Mouse (Mus musculus): Measurements from ENCODE around the gene Tmem26. TPM values are rescaled to one million over a fixed set of nuclear protein-coding genes. Genes with fewer than 3 reads are reported as not detected.

Gene Tmem26
- polyA plus RNA-seq, 1 experiment = 4.4 TPM

DNA sequence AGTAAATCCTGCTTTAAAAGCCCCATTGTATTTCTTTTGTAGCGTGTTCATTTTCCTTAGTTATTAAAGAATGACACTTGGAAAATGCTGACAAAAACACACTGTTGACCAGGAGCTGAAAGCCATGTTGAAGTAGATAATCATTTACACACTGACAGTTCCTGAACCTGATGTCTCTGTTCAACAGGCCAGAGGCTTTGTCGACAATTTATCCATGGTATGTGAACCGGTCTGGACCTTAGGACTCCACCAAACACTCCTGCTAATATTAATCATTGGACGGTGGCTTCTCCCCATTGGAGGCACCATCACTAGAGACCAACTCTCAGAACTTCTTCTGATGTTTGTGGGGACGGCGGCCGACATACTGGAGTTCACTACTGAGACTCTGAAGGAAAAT, 27.5 kb downstream of the Tmem26 start:
- DNase-seq = peak; percentile 68
- no peaks in the 10 kb centered on the region for H3K27me3 ChIP-seq (replicated peaks; ENCODE audit: control insufficient read depth, insufficient read depth, low read length)
- peaks cover 2% of the 10 kb centered on the region; the same call in 1 of the 2 replicates for H3K4me1 ChIP-seq (ENCODE audit: control insufficient read depth, insufficient read depth, low read length)
- peak overlapping the region; percentile 17 for H3K4me3 ChIP-seq (ENCODE audit: insufficient read depth, low read depth, low read length)
- TF ChIP-seq CTCF (conservative IDR thresholded peaks at IDR 0.05; ENCODE audit: insufficient read depth, insufficient read length, low read depth, low read length) (no peak), POLR2A (IDR thresholded peaks at IDR 0.05; ENCODE audit: low read depth, low read length) (no peak)
- 67% methylated on average over 7 of the region's 7 CpGs for WGBS
- peak overlapping the region; percentile 6; the same call in 1 of the 2 replicates for H3K27ac ChIP-seq (ENCODE audit: insufficient read depth, low read depth, low read length)
- H3K36me3 ChIP-seq (ENCODE audit: control insufficient read depth, insufficient read depth, low read length) = no peaks in the 10 kb centered on the region

DNA sequence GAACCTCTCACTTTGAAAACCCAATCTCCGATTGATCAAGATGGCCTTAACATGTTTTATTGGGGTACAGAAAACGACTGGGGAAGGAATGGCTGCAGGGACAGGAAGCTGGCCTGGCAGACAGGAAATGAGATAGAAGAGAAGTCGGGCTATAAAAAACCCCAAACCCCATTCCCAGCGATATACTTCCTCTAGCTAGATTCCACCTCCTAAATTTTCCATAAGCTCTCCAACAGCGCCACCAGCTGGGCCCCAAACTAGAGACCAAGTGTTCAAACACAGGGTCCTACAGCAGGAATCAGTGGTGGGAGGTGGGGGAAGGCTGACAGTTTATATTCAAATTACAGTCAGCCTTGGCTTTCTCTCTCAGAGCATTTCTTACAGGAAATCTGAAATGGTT, 35.8 kb downstream of the Tmem26 start:
- no peak overlapping the region for H3K27ac ChIP-seq (ENCODE audit: insufficient read depth, low read depth, low read length)
- H3K36me3 ChIP-seq (ENCODE audit: control insufficient read depth, insufficient read depth, low read length) = no peaks in the 10 kb centered on the region
- peak; percentile 58 for TF ChIP-seq CTCF (conservative IDR thresholded peaks at IDR 0.05; ENCODE audit: insufficient read depth, insufficient read length, low read depth, low read length)
- no peak for TF ChIP-seq POLR2A (IDR thresholded peaks at IDR 0.05; ENCODE audit: low read depth, low read length)
- H3K27me3 ChIP-seq (replicated peaks; ENCODE audit: control insufficient read depth, insufficient read depth, low read length) = no peaks in the 10 kb centered on the region
- WGBS = 50% methylated on average over 5 of the region's 5 CpGs
- DNase-seq = peak; percentile 47
- H3K4me3 ChIP-seq (ENCODE audit: insufficient read depth, low read depth, low read length) = no peak overlapping the region
- H3K4me1 ChIP-seq (ENCODE audit: control insufficient read depth, insufficient read depth, low read length) = no peaks in the 10 kb centered on the region

DNA sequence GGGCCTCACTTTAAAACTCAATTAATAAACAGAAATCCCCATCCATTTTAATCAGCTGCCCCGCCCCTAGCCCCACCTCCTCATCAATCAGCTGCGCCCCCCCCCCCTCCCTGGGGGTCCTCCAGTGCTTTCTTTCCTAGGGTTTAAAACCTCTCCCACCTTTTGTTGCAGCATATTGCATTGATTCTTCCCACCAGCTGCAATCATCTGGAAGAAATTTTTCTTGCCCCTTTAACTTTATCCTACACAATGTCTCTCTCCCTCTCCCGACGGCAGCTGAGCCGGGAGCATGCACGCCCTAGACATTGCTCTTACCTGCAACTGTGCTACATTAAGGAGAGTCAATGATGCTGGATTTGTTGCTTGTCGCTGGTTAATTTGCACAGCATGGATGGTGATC, 36.3 kb downstream of the Tmem26 start:
- Histone ChIP-seq H3K36me3 (ENCODE audit: control insufficient read depth, insufficient read depth, low read length) (no peaks in the 10 kb centered on the region), H3K27me3 (replicated peaks; ENCODE audit: control insufficient read depth, insufficient read depth, low read length) (no peaks in the 10 kb centered on the region), H3K27ac (ENCODE audit: insufficient read depth, low read depth, low read length) (no peak overlapping the region), H3K4me3 (ENCODE audit: insufficient read depth, low read depth, low read length) (no peak overlapping the region), H3K4me1 (ENCODE audit: control insufficient read depth, insufficient read depth, low read length) (no peaks in the 10 kb centered on the region)
- DNase-seq = no peak
- WGBS = 85% methylated on average over 7 of the region's 7 CpGs
- TF ChIP-seq CTCF (conservative IDR thresholded peaks at IDR 0.05; ENCODE audit: insufficient read depth, insufficient read length, low read depth, low read length) (no peak), POLR2A (IDR thresholded peaks at IDR 0.05; ENCODE audit: low read depth, low read length) (no peak)

DNA sequence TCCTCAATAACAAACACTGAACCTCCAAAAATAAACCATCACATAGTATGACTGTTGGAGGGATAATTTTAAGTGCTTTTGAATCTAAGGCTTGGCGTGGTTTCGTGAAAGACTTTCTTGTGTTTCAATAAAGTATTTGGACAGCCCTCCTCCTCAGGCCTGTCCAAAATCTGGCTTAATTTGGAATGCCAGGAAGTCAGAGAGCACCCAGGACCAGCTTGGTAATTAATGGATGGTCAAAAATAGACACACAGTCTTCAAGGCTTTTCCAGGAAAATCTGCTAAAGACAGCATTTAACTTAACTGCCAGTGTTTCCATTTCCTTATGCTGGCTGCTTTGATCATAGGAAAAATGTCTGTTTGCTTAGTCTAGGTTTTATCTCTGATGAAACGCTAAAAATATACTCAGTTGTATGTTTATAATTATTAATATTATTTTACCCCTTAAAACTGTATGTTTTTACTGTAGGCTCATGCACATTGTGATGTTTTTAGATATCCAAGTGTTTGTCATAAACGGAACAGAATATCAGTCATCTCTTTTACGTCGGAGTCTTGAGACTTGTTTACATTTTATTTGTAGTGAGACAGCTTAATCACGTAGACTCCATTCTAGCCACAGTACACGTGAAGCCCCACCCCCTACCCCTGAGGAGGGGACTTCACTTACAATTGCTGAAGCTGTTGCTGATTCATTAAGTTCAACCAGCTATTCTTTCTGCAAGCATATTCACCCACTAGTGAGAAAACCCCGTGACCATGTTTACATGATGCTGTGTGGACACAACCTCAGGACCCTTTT, 57.8 kb downstream of the Tmem26 start:
- H3K27me3 ChIP-seq (replicated peaks; ENCODE audit: control insufficient read depth, insufficient read depth, low read length) = no peaks in the 10 kb centered on the region
- WGBS = 68% methylated on average over 9 of the region's 9 CpGs
- H3K4me1 ChIP-seq (ENCODE audit: control insufficient read depth, insufficient read depth, low read length) = no peaks in the 10 kb centered on the region
- H3K36me3 ChIP-seq (ENCODE audit: control insufficient read depth, insufficient read depth, low read length) = no peaks in the 10 kb centered on the region
- DNase-seq = peak; percentile 63
- 0 out of 2 replicates have a peak overlapping the region, but pooled peaks have one; percentile 28 for H3K27ac ChIP-seq (ENCODE audit: insufficient read depth, low read depth, low read length)
- TF ChIP-seq POLR2A (IDR thresholded peaks at IDR 0.05; ENCODE audit: low read depth, low read length) (no peak), CTCF (conservative IDR thresholded peaks at IDR 0.05; ENCODE audit: insufficient read depth, insufficient read length, low read depth, low read length) (no peak)
- no peak overlapping the region for H3K4me3 ChIP-seq (ENCODE audit: insufficient read depth, low read depth, low read length)

DNA sequence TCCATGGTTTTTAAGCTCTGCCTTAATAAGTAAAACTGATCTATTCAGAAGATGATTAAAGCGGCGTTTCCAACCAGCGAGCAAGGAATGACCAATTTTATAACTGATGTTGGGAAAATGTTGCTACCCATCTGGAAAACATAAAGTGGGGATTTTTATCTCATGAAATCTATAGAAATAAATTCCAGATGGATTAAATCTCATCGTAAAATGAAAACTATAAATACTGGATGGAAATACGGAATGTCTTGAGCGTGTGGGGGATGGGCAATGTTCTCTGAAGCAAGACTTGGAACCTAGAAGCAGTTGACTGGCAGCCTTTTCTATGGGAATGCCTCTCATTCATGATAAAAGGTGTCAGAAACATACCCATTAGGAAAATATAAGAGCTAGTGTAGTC, 59.3 kb downstream of the Tmem26 start:
- WGBS = 92% methylated on average over 6 of the region's 6 CpGs
- DNase-seq = no peak
- TF ChIP-seq POLR2A (IDR thresholded peaks at IDR 0.05; ENCODE audit: low read depth, low read length) = no peak
- no peak for TF ChIP-seq CTCF (conservative IDR thresholded peaks at IDR 0.05; ENCODE audit: insufficient read depth, insufficient read length, low read depth, low read length)
- H3K27ac ChIP-seq (ENCODE audit: insufficient read depth, low read depth, low read length) = no peak overlapping the region
- H3K27me3 ChIP-seq (replicated peaks; ENCODE audit: control insufficient read depth, insufficient read depth, low read length) = no peaks in the 10 kb centered on the region
- no peaks in the 10 kb centered on the region for H3K36me3 ChIP-seq (ENCODE audit: control insufficient read depth, insufficient read depth, low read length)
- no peaks in the 10 kb centered on the region for H3K4me1 ChIP-seq (ENCODE audit: control insufficient read depth, insufficient read depth, low read length)
- H3K4me3 ChIP-seq (ENCODE audit: insufficient read depth, low read depth, low read length) = no peak overlapping the region

DNA sequence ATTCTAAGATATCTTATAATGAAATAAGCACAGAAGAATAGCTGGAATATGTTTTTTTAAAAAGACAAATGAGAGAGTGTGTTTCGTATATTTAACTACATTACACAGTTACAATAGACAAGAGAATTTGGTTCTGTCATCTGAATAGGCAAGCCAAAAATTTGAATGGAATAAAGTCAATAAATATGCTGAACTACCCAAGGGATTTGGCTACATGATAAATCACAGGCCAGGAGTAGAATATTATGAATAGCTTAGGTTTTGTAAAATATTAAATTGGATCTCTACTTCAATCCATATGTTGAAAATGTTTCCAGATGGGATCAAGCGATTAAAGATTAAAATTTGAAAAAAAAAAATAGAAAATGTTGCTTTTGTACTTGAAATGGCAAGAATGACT, 60.4 kb downstream of the Tmem26 start:
- no peaks in the 10 kb centered on the region for H3K36me3 ChIP-seq (ENCODE audit: control insufficient read depth, insufficient read depth, low read length)
- no peak overlapping the region for H3K4me3 ChIP-seq (ENCODE audit: insufficient read depth, low read depth, low read length)
- H3K27me3 ChIP-seq (replicated peaks; ENCODE audit: control insufficient read depth, insufficient read depth, low read length) = no peaks in the 10 kb centered on the region

DNA sequence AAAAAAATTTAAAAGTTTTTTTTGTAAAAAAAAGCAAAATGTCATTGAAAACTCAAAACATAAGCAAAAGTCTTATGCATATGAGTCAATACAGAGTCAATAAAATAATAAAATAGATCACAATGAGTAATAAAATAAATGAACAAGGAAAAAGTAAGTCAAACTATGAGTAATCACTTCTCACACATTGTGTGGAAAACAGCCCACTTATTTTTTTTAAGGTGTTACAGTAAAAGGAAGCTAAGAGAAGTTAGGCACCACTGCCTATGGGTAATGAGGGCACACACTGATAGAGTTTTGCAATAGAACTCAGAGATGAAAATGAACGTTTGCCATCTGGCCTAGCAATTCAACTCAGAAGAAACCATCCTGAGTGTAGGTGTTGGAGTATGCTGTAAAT, 61.0 kb downstream of the Tmem26 start:
- no peak overlapping the region for H3K4me3 ChIP-seq (ENCODE audit: insufficient read depth, low read depth, low read length)

More for the DNA sequence above, 60.4 kb downstream of the Tmem26 start:
- Histone ChIP-seq H3K4me1 (ENCODE audit: control insufficient read depth, insufficient read depth, low read length) (no peaks in the 10 kb centered on the region), H3K27ac (ENCODE audit: insufficient read depth, low read depth, low read length) (no peak overlapping the region)
- 97% methylated on average over 2 of the region's 2 CpGs for WGBS
- no peak for TF ChIP-seq CTCF (conservative IDR thresholded peaks at IDR 0.05; ENCODE audit: insufficient read depth, insufficient read length, low read depth, low read length)
- TF ChIP-seq POLR2A (IDR thresholded peaks at IDR 0.05; ENCODE audit: low read depth, low read length) = no peak
- DNase-seq = no peak

More for the DNA sequence above, 61.0 kb downstream of the Tmem26 start:
- DNase-seq = no peak
- TF ChIP-seq POLR2A (IDR thresholded peaks at IDR 0.05; ENCODE audit: low read depth, low read length) = no peak
- TF ChIP-seq CTCF (conservative IDR thresholded peaks at IDR 0.05; ENCODE audit: insufficient read depth, insufficient read length, low read depth, low read length) = no peak
- Histone ChIP-seq H3K27me3 (replicated peaks; ENCODE audit: control insufficient read depth, insufficient read depth, low read length) (no peaks in the 10 kb centered on the region), H3K36me3 (ENCODE audit: control insufficient read depth, insufficient read depth, low read length) (no peaks in the 10 kb centered on the region), H3K27ac (ENCODE audit: insufficient read depth, low read depth, low read length) (no peak overlapping the region), H3K4me1 (ENCODE audit: control insufficient read depth, insufficient read depth, low read length) (no peaks in the 10 kb centered on the region)
- 83% methylated on average over 1 of the region's 1 CpGs for WGBS
